Mouse (Mus musculus): ENCODE data around the gene Adss.

Gene Adss

DNA sequence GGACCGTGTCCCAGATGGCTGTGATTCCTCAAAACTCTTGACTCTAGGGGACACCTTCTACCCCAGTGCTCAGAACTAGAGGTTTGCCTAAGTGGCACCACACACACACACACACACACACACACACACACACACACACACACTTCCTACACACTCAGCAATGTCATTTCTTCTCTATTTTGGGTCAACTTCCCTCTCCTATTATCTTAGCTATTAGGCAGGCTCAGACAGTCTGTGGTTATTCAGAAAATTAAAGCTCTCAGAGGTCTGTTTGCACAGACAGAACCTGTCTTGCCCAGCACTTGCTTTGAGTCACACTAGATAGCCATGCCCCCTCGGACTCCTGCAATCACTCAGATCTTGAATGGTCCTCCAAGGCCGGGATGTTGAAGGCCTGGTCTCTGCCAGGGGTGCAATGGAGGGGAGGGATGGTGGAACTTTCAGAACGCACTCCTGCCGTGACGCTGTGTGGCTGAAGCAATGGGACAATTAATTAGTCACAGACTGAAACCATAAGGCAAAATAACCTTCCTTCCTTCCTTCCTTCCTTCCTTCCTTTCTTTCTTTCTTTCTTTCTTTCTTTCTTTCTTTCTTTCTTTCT is 58.7 kb downstream of the Adss start:
- no peak for TF ChIP-seq GATA4 (IDR thresholded peaks at IDR 0.05; ENCODE audit: insufficient replicate concordance, low read length)

DNA sequence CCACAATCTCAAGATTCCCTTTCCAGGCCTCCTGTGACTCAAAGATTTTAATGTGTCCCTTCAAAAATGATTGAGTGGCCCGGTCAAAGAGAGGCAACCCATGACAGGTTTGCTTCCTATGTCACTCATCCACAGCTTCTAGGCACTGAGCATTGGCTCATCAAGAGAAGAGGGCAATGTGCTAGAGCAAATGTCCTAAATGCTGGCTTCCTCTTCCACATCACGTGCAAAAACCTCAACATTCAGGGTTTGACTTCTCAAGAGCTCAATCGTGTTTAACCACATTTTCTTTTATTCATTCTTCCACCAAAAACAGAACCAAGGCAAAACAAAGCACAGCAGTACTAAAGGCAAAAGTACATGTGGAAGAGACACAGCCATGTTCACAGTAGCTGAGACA is 64.3 kb downstream of the Adss start:
- TF ChIP-seq GATA4 (IDR thresholded peaks at IDR 0.05; ENCODE audit: insufficient replicate concordance, low read length): no peak

DNA sequence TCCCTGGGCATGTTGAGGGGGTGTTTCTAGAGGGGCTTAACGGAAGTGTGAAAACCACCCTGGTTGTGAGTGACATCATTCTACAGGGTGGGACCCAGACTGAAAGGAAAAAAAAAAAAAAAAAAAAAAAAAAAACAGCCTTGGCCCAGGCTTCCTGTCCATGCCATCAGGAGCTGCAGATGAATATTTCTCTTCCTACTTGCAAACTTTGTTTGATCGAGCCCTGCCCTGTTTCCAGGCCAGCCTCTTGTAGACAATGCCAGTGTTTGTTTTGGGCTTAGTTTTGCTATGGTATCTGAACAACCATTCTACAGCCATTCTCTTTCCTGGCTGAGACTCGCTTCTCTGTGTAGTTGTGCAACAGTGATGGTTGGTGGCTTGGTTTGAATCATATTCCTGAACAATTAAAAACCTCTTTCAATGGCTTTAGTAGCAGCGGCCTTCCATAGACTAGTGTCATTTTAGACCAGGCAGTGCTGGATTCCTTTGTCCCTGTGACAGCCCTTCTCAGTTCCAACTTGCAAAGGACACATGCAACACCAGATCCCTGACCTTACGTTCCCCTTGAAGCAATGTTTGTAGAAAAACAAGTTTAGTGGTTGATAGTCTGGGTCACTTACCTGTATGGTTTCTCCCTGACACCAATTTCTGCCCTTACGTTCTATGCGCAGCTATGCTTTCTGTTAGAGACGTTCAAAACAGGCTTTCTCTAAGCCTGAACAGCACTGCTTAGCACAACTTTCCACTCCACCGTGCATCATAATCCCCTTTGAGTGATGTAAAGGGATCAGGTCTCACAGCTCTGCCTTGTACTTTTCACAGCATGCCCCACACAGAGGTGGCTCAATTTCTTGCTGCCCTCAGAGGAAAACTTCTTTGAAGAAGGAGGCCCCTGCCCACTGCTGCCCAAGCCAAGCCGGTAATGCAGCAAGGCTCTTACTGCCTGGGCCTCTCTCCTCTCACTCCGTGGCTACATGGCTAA is 67.0 kb downstream of the Adss start, which contains the start of gene 1700016C15Rik:
TSS of gene 1700016C15Rik (plus strand) at position 772 of the 982 bp plus-strand sequence.
- no peak for TF ChIP-seq GATA4 (IDR thresholded peaks at IDR 0.05; ENCODE audit: insufficient replicate concordance, low read length)

DNA sequence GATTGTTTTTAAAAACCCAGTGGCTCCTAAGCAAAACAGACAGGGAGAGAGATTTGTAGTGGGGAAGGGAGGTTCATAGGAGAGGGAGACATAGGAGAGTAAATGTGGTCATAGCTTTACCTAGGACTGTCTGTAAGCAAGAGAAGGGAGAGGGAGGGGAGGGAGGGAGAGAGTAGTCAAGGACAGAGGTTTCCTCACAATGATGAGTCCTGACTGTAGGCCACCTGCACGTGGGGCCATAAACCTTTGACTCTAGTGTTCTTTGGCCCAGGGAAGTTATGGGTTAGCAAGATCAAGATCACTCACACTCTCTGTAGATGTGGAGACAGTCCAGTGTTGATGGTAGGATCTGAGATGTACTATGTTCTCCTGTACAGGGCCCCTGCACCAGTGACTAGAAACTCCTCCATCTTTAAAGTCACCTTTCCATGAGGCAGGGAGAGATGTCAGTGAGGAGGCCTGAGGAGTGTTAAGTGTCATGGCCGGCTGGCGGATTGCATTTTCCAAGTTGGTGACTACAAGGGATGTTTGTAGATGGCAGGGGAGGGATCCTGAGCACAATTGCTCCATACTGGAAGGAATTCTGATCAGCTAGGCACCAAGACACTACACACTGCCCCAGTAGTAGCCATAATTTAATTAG is 68.3 kb downstream of the Adss start:
- no peak for TF ChIP-seq GATA4 (IDR thresholded peaks at IDR 0.05; ENCODE audit: insufficient replicate concordance, low read length)

DNA sequence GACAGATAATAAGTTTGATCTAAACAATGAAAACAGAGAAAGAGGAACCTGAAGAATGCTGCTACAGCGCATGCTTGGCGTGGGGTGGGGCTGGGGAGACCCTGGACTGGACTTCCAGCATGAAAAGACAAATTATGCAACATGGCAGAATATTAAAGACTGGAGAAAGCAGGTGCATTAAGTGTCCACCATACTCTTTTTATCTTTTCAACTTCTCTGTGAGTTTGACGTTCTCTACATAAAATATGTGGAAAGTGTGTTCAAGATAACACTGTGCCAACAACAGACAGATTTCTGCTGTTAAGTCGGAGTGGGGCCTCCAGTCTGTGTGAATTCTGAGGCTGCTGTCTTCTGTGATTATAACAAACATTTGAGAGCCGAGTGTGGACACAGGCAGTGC is 69.4 kb downstream of the Adss start:
- TF ChIP-seq GATA4 (IDR thresholded peaks at IDR 0.05; ENCODE audit: insufficient replicate concordance, low read length): no peak

DNA sequence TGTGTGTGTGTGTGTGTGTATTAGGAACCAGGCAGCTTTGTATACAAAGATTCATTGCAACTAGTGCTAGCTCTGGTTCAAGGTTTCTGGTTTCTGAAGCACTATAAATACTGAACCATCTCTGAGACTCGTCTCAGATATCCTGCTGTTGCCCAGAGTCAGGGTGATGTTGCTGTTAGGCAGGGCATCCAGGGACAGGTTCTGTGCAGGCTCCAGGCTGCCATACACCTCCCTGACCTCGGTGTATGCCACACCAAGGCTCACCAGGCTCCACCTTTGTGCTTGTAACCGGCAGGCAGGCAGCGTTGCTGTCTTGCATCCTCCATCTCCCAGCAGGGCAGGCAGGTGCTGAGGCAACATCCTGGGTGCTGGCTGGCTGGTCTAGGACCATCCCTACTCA is 72.5 kb downstream of the Adss start:
- no peak for TF ChIP-seq GATA4 (IDR thresholded peaks at IDR 0.05; ENCODE audit: insufficient replicate concordance, low read length)

DNA sequence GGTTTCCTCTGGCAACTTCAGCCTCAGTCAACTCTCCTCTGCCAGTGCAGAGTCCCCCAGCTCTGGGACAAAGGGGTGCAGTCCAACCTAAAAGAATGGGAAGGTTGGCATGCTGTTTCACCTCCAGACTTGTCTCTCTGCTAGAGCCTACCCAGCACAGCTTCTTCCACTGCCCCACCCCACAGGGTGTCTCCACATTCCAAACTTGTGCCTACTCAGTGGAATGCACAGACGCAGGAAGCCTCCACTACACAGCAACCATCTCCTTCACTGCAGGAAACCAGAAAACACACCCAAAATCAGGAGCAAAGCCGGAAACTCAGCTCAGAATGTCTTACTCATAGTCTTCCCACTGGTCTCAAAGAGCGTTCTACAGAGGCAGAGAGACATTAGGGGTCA is 77.3 kb downstream of the Adss start:
- TF ChIP-seq GATA4 (IDR thresholded peaks at IDR 0.05; ENCODE audit: insufficient replicate concordance, low read length): no peak

DNA sequence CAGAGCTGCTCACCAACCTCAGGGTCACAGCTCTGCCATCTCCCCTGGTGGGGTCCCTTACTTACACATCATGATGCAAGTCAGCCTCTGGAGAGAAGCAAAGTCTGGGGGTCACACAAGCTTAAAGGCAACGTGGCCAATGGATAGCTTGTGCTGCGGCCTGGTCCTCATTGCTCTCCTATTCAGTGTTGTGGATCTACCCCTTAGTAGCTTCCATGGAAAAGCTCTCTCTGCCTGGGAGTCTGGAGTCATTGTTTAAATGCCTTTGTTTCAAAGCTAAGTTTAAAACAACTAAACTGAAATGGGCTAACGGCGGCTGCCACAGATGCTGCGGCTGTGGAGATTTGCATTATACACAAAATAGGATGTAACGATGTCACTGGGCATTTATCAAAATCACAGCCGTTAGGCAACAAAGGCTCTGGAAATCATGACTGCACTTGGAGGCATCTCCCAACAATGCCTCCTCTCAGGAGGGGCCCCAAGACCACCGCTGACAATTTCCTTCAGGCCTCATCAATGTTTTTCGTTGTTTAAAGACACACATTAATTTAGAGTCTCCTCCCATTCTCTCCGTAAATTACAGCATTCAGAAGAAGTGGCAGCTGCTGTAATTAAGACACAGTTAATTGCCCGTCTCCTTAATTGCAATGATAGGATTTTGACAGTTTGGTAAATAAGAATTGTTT is 77.8 kb downstream of the Adss start:
- no peak for TF ChIP-seq GATA4 (IDR thresholded peaks at IDR 0.05; ENCODE audit: insufficient replicate concordance, low read length)

DNA sequence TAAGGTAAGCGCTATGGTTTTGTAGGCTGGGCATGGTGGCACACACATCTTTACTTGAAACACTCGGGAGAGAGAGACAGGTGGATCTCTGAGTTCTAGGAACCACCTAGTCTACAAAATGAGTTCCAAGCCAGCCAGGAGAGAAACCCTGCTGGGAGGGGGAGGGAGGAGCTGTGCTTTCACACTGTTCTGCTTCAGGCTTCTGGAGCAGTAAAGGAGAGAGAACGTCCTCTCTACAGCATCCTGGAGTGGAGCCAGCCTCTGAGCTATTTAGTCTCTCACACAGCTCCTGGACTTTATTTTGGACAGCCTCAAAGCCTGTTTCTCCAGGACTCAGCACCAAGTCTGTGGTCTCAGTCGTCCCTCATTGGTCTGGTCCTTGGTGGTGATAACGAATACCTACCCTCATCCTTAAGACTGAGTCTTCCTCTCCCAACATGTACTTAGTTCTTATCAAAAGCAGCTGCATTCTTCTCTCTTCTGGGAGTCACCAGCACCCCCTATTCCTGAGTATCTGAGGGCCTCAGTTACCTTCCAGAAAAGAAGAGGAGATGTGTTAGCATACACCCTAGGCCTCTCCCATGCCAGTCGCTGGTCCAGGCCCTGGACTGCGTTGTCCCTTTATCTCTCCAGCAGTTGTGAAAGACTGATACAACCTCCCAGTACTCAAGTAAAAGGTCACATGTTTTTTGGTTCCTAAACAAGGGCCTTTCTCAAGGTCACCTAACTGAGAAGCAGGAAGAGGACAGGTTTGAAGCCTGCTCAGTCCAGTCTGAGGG is 79.1 kb downstream of the Adss start:
- TF ChIP-seq GATA4 (IDR thresholded peaks at IDR 0.05; ENCODE audit: insufficient replicate concordance, low read length): no peak

DNA sequence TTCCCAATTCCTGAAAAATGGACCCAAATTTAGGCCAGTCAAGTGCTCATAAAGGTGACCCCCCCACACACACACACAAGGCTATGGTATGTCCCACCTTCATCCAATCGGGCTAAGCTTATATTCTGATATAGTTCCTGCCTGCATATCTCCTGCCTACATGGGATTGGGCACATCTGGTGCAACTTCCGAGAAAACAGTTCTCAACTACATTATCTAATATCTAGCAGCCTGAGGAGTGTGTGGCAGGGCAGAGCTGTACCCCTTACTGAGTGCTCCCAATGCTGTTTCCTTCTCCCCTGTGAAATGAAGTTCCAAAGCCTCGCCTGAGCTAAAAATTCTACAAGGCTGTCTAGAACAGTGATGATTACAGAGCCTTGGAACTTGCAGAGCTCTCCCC is 79.9 kb downstream of the Adss start:
- no peak for TF ChIP-seq GATA4 (IDR thresholded peaks at IDR 0.05; ENCODE audit: insufficient replicate concordance, low read length)

DNA sequence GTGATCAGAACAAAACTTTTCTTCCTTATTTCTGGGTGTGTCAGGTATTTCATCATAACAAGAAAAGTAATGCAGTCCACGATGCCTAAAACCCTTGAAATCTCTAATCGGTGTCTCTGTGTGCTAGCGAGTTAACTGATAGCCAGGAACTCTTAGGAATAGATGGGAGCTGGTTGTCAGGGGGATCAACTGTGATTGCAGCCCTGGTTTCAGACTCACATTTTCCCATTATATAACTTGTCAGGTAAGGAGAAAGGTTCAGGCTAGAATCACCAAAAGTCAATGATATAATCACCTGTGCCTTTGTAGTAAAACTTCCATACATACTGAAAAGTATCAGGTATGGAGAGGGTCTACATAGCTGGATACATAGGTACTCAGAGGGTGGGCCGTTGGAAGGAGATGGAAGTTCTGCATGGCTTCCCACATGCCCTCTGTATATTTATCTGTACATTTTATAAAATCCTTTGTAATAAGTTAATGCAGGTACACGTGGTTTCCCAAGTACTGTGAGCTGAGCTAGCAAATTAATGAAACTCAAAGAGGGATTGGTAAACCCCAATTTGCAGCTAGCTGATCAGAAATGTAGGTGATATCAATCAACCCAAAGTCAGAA is 81.8 kb downstream of the Adss start:
- no peak for TF ChIP-seq GATA4 (IDR thresholded peaks at IDR 0.05; ENCODE audit: insufficient replicate concordance, low read length)

DNA sequence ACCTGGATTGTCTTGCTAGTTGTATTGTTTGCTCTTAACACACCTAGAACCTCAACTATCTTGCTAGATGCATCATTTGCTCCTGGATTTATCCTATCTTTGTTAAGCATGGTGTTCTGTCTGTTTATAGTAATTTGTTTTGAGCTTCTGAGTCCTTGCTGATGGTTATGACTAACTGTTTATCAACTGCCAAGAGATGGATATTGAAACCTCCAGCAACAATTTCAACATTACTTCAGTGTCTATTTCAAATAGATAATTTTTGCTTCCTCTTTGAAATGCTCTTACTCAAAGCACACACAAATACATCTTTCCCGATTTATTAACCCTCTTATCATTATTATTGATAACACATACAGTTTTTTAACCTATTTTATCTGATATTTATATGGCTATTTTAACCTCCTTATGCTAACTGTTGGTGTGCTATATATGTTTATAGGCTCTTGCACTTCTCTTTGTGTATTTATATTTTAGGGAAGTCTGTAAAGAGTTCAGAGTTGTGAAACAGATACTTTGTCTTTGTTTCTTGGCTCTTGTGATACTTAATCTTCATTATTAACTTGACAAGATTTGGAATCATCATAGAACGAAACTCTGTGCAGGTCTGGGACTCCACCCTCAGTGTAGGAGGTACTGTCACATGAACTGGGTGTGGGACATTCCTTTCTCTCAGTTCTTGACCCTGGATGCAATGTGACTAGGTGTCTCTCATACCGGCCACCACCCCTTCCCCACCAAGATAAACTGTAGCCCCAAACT is 82.5 kb downstream of the Adss start:
- TF ChIP-seq GATA4 (IDR thresholded peaks at IDR 0.05; ENCODE audit: insufficient replicate concordance, low read length): no peak

All from liver, adult (tissue).